Mouse (Mus musculus) spleen, embryonic (tissue): ENCODE measurements around the gene Ubap2l.

Source experiments
- CTCF ChIA-PET: fragments of 350-600 bp; sonication (Branson Sonifier 250); formaldehyde crosslinking; loops from one replicate; lab custom pipeline; 2022; lab: Charles Lee

Gene Ubap2l

DNA sequence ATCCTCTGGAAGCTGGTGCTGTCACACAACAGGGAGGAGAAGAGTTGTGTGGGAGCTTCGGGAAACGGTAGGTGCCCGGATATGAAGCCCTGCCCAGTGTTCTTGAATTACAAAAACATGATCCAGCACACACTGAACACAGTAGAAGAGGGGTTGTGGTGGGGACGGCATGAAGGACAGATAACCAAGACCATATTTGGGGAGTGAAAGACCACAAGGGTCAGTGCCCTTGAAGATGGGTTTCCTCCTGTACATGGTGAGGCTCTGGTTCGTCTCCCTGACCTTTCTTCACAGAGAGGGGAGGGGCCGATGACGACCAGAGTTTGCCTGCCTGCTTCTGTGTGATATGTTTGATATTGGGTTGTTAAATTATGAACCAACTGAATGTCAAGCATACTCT is 17.3 kb upstream of the Ubap2l start:
- CTCF ChIA-PET: no interaction called here

DNA sequence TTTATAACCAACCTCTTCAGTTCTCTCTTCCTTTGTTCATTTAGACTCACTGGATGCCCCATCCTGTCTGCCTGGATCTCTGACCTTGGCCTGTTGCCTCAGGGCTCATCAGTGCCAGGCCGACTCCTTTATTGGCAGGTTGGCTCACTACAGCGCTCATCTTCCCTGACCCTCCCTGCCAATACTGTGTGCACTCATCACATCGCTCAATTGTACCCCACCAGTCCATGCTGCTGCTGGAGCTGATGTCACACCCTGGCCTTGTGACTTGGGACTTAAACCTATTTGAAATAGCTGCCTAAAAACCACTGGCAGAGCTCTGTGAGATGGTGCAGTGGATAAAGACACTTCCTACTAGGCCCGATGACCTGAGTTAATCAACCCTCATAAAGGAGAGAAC is 15.4 kb upstream of the Ubap2l start:
- CTCF ChIA-PET: no interaction called here

DNA sequence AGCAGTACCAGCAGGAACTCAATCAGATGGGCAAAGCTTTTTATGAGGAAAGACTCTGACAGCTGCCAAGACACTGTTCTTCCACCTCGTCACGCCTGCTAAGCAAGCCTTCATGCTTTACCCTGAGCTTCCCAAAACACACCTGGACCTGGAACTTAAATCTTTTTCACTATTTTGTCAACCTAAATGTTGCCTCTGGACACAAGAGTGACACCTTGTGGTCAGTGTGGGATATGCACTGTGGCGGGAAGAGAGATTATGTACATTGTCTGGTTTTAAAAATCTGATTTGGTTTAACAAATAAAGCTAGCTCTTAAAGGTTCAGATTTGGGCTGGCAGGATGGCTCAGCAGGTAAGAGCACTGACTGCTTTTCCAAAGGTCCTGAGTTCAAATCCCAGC is 13.1 kb upstream of the Ubap2l start:
- CTCF ChIA-PET: no interaction called here

DNA sequence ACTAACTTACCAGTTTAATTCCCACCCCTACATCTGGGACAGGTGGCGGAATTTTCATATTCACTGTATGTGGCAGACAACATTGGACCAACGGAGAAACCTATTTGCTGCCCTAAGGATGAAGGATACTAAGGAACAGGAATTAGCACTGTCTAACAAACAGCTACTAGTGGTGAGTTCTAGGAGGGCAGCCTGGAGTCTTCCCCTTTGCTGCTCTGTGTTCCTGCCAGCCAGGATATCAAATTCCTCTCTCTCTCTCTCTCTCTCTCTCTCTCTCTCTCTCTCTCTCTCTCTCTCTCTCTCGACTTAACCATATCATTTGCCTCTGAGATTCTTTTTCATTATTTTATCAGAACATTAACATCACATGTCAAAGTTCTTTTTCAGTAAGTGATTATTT is 12.0 kb upstream of the Ubap2l start:
- CTCF ChIA-PET: no interaction called here

DNA sequence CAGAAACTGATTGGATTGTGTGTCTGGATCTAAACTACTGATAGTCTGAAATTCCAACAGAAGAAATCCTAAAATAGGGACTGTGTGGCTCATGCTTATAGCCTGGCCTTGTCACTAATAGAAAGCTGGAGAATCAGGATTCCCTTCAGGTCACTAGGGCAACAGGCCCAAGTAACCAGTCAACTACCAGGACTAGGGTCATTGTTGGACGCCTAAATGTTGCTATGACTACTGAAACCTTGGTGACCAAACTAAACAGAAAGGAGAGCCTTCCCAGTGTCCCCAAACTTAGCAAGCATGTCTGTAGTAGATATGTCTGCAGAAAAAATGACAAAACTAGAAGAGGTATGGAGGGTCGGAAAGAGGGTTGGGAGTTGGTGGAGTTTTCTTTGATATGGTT is 10.1 kb upstream of the Ubap2l start:
- CTCF ChIA-PET: interaction anchor here (0.7 to 1.1 kb wide), 2 partner anchors 9 to 1344 kb away, joined by 3 read pairs; no protein-coding TSS in a partner anchor

DNA sequence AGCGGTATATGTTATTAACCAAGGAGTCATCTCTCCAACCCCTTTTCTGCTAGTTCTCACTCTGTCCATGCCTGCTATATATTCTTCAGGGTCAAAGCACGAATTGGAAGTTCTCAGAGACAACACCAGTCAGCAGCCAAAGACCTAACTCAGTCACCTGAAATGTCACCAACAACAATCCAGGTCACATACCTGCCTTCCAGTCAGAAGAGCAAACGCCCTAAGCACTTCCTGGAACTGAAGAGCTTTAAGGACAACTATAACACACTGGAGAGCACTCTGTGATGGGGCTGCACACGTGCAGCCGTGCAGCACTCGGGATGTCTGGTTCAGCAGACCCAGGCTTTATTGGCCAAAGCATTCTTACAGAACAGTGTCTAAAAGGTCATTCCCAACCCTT is 9.1 kb upstream of the Ubap2l start:
- CTCF ChIA-PET: no interaction called here

DNA sequence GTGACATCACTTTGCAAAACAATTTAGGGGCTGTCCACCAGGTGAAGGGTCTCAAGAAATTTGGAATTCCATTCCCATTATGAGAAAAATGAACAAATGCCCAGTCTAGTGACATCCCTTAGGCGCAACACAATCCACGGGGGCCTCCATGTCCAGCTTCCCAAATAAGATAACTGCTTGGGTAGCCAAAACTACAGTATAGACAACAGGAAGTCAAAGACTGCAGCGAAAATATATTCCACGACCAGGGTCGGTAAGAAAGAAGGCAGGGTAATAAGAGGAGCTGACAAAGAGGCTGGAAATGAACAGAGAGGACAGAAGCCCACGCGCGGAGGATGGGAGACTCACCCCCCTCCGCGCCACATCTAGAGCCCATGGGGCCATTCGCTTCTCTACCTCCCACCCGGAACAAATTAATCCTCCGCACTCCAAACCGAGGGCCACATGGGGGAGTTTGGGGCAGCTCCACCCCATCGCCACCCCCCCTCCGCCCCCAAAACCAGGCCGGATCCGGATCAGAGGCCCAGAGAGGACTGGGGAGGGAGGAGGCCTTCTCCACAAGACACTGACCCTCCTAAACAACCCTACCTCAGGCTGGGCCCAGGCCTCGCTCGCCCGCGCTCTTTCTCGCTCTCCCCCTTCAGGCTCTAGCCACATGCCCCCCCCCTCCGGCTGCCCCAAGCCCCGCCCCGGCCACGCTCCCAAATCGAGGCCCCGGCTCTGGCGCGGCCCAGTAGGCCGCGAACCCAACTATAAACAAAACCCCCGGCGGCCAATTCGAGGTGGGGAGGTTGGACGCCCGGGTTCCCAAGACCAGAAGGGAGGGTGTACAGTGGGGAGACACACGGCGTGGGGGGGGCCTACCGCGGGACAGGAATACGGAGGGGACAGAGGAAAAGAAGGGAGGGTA is 732 bp downstream of the Ubap2l start, which contains the start of gene 4933434E20Rik:
Gene 4933434E20Rik, plus strand, starts transcription at position 196 of the 910 bp plus-strand sequence.
- CTCF ChIA-PET: no interaction called here

DNA sequence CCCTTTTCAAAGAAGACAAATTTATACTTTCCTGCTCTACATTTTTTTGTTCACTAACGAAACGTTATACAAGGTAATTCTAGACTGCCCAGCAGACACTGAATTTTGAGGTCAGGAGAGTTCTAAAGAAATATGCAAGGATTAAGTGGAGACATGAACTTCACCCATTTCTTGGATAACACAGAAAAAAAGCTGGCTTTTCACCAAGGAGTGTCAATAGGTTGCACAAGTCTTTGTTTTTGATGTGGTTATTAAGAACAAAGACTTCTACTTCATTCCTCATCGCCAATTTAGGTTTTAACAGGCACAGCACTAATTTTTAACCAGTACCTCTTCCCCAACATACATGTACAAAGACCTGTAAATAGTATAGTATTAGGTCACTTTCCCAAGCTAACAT is 2.7 kb downstream of the Ubap2l start:
- CTCF ChIA-PET: interaction anchor here (0.6 kb wide), 1 partner anchor 27 kb away, joined by 5 read pairs; no protein-coding TSS in a partner anchor

DNA sequence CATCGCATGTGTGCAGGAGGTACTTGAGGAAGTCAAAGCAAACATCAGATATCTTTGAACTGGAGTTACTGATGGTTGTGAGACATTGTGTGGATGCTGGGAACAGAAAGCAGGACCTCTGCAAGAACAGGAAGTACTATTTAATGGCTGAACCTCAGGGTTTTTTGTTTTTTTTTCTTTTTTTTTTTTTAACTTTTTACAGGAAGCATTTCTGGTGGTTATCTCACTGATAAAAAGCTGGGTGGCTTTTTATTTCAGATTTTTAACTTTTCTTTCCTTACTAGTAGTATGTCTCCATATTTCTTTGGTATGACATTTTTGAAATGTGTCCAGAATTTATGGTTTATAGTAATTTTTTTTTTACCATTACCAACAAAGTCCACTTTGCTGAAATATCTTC is 16.2 kb downstream of the Ubap2l start:
- CTCF ChIA-PET: interaction anchor here (0.5 kb wide), 1 partner anchor 383 kb away, joined by 3 read pairs; no protein-coding TSS in a partner anchor

DNA sequence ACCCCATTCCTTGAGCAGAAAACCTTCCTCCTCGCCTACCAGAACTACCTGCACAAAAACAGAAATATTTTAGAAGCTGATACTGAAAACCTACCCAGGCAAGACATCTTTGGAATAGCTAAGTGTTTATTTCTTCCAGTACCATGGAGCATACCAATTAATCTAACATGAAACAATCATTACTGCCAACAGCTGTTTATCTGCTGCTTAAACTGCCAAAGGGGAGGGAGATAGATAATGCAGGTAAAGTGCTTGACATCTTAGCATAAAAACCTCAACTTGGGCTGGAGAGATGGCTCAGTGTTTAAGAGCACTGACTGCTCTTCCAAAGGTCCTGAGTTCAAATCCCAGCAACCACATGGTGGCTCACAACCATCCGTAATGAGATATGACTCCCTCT is 17.8 kb downstream of the Ubap2l start:
- CTCF ChIA-PET: no interaction called here

DNA sequence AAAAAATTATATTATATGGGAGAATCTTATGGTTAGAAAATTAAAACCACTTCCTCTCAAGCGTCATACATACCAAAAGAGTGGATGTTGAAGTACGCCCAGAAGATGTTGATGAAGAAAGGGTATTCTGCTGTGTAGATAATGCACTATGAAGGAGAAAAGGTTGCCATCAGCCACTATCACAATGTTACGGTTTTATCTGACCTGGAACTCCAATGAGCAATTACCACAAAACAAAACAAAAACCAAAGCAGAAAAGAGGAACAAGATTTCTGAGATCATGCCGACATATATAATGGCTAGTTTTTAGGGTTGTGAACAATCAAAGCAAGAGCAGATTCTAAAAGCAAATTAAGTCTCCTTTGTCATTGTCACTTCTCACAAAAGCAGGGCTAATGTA is 35.8 kb downstream of the Ubap2l start:
- CTCF ChIA-PET: no interaction called here

DNA sequence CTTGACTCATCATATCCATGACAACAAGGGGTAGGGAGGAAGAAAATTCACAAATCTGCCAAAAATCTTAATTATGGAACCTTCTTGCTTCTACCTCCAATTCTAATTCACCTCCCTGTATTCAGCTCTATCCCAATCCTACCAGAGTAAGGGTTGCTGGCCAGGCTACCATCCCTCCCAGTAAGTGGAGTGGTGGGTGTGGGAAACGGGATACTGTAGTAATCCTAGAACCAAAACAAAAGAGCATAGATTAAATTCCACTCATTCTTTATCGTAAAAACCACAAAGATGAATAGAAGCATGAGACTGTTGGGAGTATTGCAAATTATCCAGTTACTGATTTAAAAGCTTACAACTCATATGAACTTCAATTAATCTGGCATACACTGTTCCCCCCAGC is 42.1 kb downstream of the Ubap2l start:
- CTCF ChIA-PET: no interaction called here

DNA sequence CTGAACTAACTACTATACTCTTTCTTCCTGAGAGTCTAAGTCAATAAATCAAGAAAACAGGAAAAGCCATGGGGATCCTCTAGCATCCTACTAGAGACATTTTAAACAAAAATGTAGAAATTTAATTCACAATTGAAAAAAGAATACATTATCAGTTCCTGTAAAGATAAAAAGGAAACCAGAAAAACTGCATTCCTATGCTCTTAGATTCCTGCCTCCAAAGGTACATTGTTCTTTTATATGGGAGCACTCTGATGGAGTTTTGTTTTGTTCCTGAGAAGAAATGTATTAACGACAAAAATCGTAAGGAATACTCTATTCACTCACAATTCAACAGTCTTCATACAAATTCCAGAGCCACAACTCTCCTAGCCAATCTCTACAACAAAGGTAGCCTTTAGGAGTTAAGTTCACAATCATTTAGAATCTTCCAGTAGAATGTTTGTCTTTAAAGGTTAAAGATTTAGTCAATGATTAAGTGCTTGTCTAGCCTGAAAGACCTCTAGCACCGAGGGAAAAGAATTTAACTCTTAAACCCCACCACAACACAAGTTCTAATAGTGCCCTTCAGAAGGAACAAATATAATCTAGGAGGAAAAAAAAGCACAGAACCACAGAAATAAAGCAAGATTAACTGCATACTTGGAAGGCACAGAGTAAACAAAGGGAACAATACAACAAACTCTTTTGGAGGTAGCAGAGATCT is 48.2 kb downstream of the Ubap2l start:
- CTCF ChIA-PET: no interaction called here

DNA sequence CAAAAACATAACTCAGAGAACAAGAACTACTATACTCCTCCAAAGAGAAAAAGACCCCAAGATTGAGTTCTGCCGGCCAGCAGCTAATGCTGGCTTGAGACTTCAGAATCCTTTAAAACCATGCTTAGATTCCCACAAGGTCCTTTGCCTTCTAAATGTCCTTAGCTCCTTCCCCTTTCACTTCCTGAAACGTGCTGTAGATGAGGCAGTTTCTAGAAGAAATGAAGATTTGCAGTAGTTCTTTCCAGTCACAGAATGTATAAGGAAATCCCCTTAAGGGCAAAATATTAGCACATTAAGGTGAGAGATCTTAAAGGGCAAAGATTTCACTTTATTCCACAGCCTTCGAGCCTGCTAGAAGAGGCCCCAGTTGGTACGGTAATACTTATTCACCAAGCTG is 52.6 kb downstream of the Ubap2l start:
- CTCF ChIA-PET: interaction anchor here (0.5 kb wide), 1 partner anchor 23 kb away, joined by 8 read pairs; no protein-coding TSS in a partner anchor

DNA sequence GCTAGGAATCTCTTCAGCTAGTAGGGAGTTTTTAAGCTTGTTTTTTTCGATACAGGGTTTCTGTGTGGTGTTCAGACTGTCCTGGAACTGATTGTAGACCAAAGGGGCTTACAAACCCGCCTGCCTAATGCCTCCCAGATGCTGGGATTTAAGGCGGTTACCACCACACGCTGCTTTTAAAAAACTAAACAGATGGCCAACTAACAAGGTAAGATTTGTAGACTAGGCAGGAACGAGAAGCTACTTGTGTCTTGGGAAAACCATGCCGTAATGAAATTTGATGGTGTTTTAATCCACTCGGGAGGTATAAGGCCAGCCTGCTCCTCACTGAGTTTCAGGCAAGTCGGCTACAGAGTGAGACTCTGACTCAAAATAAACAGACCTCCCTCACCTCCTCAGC is 53.3 kb downstream of the Ubap2l start:
- CTCF ChIA-PET: no interaction called here

DNA sequence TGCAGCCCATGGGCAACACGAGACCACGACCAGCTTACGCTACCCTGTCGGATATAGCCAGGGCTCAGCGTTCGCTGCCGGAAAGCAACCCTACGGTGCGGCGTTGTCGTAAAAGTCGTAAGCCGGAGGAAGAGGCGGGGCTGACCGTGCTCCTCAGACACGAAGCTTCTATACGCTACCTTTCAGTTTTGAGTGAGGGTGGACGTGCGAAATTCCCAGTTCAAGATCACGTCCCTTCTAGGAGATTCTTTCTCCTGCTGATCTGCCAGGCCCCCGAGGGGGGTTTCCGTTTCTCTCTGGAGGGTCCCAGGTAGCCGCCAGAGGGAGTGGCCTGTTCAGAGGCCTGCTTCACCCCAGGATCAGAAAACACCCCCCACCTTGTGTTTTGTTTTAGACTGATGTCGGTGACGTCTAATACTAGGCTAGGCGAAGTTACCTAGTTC is 53.8 kb downstream of the Ubap2l start, which contains the start of gene Hax1:
Gene Hax1, minus strand, starts transcription at position 169 of the 443 bp plus-strand sequence.
- CTCF ChIA-PET: interaction anchor here (0.6 kb wide), 1 partner anchor 1568 kb away, joined by 3 read pairs; no protein-coding TSS in a partner anchor

DNA sequence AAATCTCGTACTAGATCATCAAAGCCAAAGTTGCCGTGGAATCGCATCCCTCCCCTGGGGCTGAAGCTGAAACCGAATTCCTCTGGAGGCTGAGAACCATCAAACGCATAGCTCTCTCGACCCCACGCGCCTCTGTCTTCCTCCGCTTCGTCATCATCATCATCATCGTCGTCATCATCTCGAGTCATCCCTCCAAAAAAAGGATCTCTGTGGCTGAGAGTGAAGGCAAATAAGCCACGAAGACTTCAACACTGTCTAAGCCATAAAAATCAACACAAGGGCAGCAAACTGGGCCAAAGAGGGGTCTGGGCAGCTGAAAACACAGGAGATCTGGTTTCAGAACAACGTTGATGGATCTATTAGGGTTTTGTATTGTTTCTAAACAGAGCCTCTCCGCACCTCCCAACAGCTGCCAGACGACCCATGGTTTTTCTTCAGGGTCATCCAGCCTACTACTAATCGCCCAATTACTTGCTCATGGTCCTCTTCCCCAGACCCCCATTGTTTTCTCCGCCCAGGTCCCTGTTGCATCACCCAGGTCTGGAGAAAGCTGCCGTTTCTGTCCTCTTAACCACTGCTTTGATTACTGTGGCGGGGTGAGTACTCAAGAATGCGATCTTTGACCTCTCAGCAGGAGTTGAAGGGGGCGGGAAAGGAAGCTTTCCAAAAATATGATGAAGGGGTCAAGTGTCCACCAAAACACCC is 54.5 kb downstream of the Ubap2l start:
- CTCF ChIA-PET: interaction anchor here (0.6 kb wide), 1 partner anchor 1567 kb away, joined by 3 read pairs; no protein-coding TSS in a partner anchor

DNA sequence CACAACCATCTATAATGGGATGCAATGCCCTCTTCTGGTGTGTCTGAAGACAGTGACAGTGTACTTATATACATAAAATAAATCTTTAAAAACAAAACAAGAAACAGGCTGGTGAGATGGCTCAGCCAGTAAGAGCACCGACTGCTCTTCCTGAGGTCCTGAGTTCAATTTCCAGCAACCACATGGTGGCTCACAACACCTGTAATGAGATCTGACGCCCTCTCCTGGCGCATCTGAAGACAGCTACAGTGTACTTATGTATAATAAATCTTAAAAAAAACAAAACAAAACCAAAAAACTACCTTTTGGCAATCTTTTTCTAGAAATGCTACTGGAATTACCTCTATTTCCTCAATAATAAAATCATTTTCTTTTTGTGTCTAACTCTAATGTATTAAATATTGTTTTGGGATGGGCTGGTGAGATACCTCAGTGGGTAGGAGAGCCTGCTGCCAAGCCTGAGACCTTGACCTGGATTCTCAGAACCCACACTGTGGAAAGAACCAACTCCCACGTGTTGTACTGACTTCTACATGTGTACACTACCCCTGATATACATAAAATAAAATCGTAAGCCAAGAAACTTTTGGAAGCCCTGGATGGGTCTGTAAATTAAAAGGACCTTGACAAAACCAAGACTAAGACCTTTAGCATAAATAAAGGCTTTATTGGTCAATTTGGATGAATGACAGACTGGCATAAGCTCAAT is 57.5 kb downstream of the Ubap2l start:
- CTCF ChIA-PET: no interaction called here

DNA sequence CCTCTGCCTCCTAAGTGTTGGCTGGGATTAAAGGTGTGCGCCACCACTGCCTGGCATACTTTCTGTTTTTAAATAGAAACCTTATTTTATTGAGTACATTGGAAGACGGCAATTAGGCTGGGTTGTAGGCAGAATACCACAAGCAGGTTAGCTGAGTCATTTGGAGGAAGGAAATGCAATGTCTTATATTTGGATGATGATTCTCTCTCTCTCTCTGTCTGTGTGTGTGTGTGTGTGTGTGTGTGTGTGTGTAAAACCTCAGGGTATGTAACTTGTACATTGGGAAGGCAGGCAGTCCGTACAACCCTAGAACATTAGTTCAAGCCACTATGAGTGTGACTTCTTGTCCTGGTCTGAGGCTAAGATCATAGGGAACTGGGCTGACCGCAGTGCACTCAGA is 64.6 kb downstream of the Ubap2l start:
- CTCF ChIA-PET: no interaction called here

DNA sequence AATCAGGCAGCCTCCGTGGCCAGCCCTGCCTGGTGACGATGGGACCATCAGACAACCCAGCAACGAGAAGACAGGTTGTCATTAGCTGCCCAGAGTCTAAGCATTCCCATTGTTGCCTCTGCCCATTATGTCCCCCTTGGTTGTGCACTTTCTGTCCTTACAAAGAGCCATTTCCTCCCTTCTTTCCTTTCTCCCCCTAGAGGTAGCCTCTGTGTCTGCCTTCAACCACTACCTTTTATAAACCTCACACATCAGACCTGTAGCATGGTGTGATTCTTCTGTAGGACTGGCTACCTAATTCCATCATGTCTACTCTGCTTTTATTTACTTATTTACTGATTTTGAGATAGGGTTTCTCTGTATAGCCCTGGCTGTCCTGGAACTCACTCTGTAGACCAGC is 65.2 kb downstream of the Ubap2l start:
- CTCF ChIA-PET: no interaction called here

DNA sequence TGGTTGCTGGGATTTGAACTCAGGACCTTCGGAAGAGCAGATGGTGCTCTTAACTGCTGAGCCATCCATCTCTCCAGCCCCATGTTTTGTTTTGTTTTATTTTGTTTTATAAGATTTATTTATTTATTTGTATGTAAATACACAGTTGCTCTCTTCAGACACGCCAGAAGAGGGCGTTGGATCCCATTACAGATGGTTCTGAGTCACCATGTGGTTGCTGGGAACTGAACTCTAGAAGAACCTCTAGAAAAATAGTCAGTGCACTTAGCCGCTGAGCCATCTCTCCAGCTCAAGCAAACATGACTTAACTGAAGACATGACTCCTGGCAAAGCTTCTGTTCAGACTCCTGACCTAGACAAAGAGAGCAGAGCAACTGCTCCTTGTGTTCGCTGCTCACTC is 70.0 kb downstream of the Ubap2l start:
- CTCF ChIA-PET: interaction anchor here (0.7 kb wide), 1 partner anchor 42 kb away, joined by 9 read pairs; no protein-coding TSS in a partner anchor
